In genomic region chr11:86930636-86931180, GRCm38 (mm10) we compare ENCODE assay signal across 9 mouse cellular contexts.
A peak's percentile ranks its signal among the peaks of the same experiment; 100 is the strongest.
DNase-seq lines count a peak whose midpoint lies in the region; ATAC-seq and TF ChIP-seq lines count a peak whose summit lies in the region.
"Had no signal": no experiment of that assay in that cellular context is flagged by ENCODE, and none has a peak within 500 bp of the region (broad histone marks: within the 10 kb centered on the region; RNA-seq: fewer than 3 reads in every experiment).

No protein-coding gene starts in this region.

- peak; percentile 92 for DNase-seq in brain, adult 2 months (ENCODE audit: low read depth, low spot score)
- DNase-seq in brain, embryonic 14.5 days (ENCODE audit: low read depth) = peak; percentile 71
- DNase-seq in layer of hippocampus, adult 18-20 months (ENCODE audit: low spot score in 2 of 2) = peak; percentile 79 to 90
- peak; percentile 65 to 73 for DNase-seq in left cerebral cortex, postnatal 36 days (ENCODE audit: low spot score in 2 of 2)
- DNase-seq in adrenal gland, postnatal 10 days = no peak
- no peak for DNase-seq in kidney, adult 11 months
- DNase-seq in urinary bladder, postnatal 25 days (ENCODE audit: low spot score) = no peak

- no peak for ATAC-seq in cerebellum, adult (ENCODE audit: insufficient number of reproducible peaks, low FRiP score, low TSS enrichment)
- ATAC-seq: intestine, embryonic 15.5 days had no signal

- TF ChIP-seq POLR2A in brain, embryonic 14.5 days (IDR thresholded peaks at IDR 0.05; ENCODE audit: borderline replicate concordance, extremely low read depth, insufficient read depth, insufficient read length, poor library complexity, severe bottlenecking) = no peak

- intact Hi-C loops in left cerebral cortex, postnatal 36 days (cut with DNase I) = no loop called here

- TF ChIP-seq CTCF in brain, embryonic 14.5 days (IDR thresholded peaks at IDR 0.05; ENCODE audit: borderline replicate concordance, extremely low read depth, insufficient read depth, insufficient read length) = no peak

Comparison
In these comparisons a context has a peak if more than half of its experiments do, and no peak if none do; other contexts are left out.
1. DNase-seq: peak in brain, adult 2 months (single experiment), brain, embryonic 14.5 days (single experiment), layer of hippocampus, adult 18-20 months (2 of 2) and left cerebral cortex, postnatal 36 days (2 of 2); none in adrenal gland, postnatal 10 days (single experiment), kidney, adult 11 months (single experiment) and urinary bladder, postnatal 25 days (single experiment).